Mouse (Mus musculus): ENCODE data around the gene Fam149b. TPM values are rescaled to one million over a fixed set of nuclear protein-coding genes. Genes with fewer than 3 reads are reported as not detected.
A peak's percentile ranks its signal among the peaks of the same experiment; 100 is the strongest.

Gene Fam149b
- polyA plus RNA-seq, 1 experiment from 2014 or later: 32.8 TPM

DNA sequence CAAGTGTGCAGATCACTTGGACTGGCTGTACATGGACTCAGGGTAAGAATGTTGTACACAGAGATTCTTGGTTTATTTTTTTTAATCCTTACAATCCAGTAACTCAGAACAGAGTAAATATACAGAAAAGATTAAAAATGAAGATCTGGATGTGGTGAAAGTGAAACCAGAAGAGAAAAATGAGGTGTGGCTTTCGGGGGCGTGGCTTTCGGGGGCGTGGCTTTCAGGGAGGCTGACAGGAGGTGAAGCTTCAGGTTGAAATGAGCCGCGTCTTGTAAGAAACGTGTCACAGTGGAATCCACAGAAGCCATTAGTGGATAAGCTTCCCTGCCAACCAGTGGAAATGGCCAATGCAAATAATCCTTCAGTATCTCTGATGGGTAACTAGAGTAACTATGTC is 7.1 kb upstream of the Fam149b start:
- WGBS: 78% methylated on average over 7 of the region's 7 CpGs
- H3K4me3 ChIP-seq (ENCODE audit: low read depth, low read length): no peak overlapping the region
- H3K4me2 ChIP-seq (ENCODE audit: low read depth, low read length): no peak overlapping the region
- no peak overlapping the region for H3K27ac ChIP-seq (replicated peaks; ENCODE audit: low read depth, low read length)
- no peaks in the 10 kb centered on the region for H3K27me3 ChIP-seq (replicated peaks; ENCODE audit: control insufficient read depth, insufficient read depth, low read length)
- H3K9ac ChIP-seq (ENCODE audit: low read depth, low read length): no peak overlapping the region
- no peak for DNase-seq (ENCODE audit: low spot score)
- H3K4me1 ChIP-seq (ENCODE audit: control insufficient read depth, insufficient read depth, low read length): no peaks in the 10 kb centered on the region
- ATAC-seq (ENCODE audit: low read depth): no peak
- H3K36me3 ChIP-seq (ENCODE audit: control insufficient read depth, insufficient read depth, low read length): peaks cover 79% of the 10 kb centered on the region
- no peaks in the 10 kb centered on the region for H3K9me3 ChIP-seq (ENCODE audit: control insufficient read depth, low read length)

DNA sequence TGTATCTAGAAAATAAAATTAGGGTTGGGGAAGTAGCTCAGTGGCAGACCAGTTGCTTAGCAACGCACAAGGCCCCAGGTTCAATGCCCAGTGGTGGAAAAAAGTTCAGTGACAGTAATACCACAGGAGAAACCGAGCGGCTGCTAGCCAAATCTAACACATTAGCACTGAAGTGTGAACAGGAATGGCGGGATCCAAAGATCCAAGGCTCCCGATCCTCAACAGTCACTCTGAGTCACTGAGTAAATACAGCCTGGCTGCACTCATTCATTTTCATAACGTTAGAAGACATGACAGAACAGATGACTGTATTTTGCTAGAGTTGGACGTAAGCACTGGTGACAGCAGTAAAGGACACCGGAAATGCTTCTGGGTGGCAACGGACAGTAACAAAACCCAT is 2.1 kb upstream of the Fam149b start:
- H3K9ac ChIP-seq (ENCODE audit: low read depth, low read length): no peak overlapping the region
- H3K27me3 ChIP-seq (replicated peaks; ENCODE audit: control insufficient read depth, insufficient read depth, low read length): no peaks in the 10 kb centered on the region
- no peak overlapping the region for H3K4me3 ChIP-seq (ENCODE audit: low read depth, low read length)
- 93% methylated on average over 9 of the region's 9 CpGs for WGBS
- ATAC-seq (ENCODE audit: low read depth) (no peak), DNase-seq (ENCODE audit: low spot score) (no peak)
- H3K36me3 ChIP-seq (ENCODE audit: control insufficient read depth, insufficient read depth, low read length): peaks cover 46% of the 10 kb centered on the region
- no peak overlapping the region for H3K27ac ChIP-seq (replicated peaks; ENCODE audit: low read depth, low read length)
- no peaks in the 10 kb centered on the region for H3K9me3 ChIP-seq (ENCODE audit: control insufficient read depth, low read length)
- H3K4me1 ChIP-seq (ENCODE audit: control insufficient read depth, insufficient read depth, low read length): peaks cover 10% of the 10 kb centered on the region
- H3K4me2 ChIP-seq (ENCODE audit: low read depth, low read length): no peak overlapping the region

DNA sequence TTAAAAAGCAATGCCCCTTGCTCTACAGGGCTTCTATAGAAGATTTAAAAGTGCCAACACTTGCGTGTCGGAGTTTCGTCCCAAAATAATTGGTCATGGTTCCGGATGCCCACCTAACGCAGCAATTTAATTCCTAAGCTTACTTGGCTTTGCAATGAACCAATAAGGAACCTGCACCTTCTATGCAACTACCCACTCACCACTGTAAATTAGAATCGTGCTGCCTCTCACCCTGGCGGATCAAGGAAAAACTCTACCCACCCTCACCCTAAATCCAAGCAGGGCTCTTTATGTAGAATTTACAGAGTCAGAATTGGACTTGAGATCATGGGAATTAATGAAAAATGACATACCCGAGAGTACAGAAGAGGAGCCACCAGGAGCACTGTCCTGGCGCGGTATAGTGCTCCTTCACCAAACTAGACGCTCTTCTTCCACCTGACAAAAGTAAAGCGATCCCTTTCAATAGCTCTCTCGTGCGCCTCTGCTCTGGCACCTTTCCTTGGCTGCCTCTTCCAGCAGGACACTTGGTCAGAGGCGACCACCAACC is 446 bp upstream of the Fam149b start:
- Histone ChIP-seq H3K4me2 (ENCODE audit: low read depth, low read length) (peak overlapping the region; percentile 68), H3K9me3 (ENCODE audit: control insufficient read depth, low read length) (no peaks in the 10 kb centered on the region), H3K27ac (replicated peaks; ENCODE audit: low read depth, low read length) (peak overlapping the region; percentile 76), H3K27me3 (replicated peaks; ENCODE audit: control insufficient read depth, insufficient read depth, low read length) (no peaks in the 10 kb centered on the region), H3K9ac (ENCODE audit: low read depth, low read length) (peak overlapping the region; percentile 95), H3K4me1 (ENCODE audit: control insufficient read depth, insufficient read depth, low read length) (peaks cover 10% of the 10 kb centered on the region), H3K36me3 (ENCODE audit: control insufficient read depth, insufficient read depth, low read length) (peaks cover 46% of the 10 kb centered on the region), H3K4me3 (ENCODE audit: low read depth, low read length) (peak overlapping the region; percentile 69)
- 4% methylated on average over 14 of the region's 15 CpGs for WGBS
- peak; percentile 2 for DNase-seq (ENCODE audit: low spot score)
- ATAC-seq (ENCODE audit: low read depth): peak; percentile 19; the same call in 1 of the 2 replicates

DNA sequence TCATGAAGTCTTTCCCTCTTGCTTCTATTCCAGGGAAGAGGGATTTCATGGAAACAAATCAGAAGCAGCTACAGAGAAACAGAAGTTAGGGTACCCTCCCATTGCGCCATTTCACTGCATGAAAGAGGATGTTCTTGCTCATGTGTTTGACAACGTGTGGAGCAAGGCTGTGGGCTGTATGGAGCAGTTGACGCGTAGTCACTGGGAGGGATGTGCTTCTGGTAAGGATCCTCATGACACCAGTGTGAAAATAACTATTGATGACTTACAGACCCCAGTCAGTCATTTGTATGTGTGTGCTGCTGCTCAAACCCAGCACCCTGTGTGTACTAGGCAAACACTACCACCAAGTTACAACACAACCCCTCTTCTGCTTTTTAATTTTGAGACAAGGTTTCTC is 15.3 kb downstream of the Fam149b start:
- ATAC-seq (ENCODE audit: low read depth): no peak
- Histone ChIP-seq H3K4me2 (ENCODE audit: low read depth, low read length) (no peak overlapping the region), H3K27ac (replicated peaks; ENCODE audit: low read depth, low read length) (no peak overlapping the region), H3K9me3 (ENCODE audit: control insufficient read depth, low read length) (no peaks in the 10 kb centered on the region), H3K27me3 (replicated peaks; ENCODE audit: control insufficient read depth, insufficient read depth, low read length) (no peaks in the 10 kb centered on the region), H3K4me3 (ENCODE audit: low read depth, low read length) (no peak overlapping the region), H3K9ac (ENCODE audit: low read depth, low read length) (no peak overlapping the region), H3K36me3 (ENCODE audit: control insufficient read depth, insufficient read depth, low read length) (peaks cover 91% of the 10 kb centered on the region), H3K4me1 (ENCODE audit: control insufficient read depth, insufficient read depth, low read length) (no peaks in the 10 kb centered on the region)
- 99% methylated on average over 4 of the region's 4 CpGs for WGBS
- no peak for DNase-seq (ENCODE audit: low spot score)

DNA sequence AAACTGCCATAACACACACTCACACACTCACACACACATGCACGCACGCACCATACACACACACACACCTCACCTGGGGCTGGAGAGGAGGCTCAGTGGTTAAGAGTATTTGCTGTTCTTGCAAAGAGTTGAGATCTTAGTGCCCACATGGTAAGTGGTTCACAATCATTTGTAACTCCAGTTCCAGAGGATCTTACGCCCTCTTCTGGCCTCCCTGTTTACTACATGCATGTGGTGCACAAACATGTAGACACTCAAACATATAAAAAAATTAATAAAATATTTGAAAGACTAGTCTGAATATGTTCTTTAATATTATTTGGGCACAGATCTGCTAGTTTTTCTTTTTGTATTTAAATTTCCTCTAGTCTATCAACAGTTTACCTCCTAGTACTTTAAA is 20.3 kb downstream of the Fam149b start:
- H3K9ac ChIP-seq (ENCODE audit: low read depth, low read length): no peak overlapping the region
- no peaks in the 10 kb centered on the region for H3K4me1 ChIP-seq (ENCODE audit: control insufficient read depth, insufficient read depth, low read length)
- no peak overlapping the region for H3K27ac ChIP-seq (replicated peaks; ENCODE audit: low read depth, low read length)
- WGBS: 96% methylated on average over 3 of the region's 3 CpGs
- H3K4me2 ChIP-seq (ENCODE audit: low read depth, low read length): no peak overlapping the region
- no peak overlapping the region for H3K4me3 ChIP-seq (ENCODE audit: low read depth, low read length)
- H3K9me3 ChIP-seq (ENCODE audit: control insufficient read depth, low read length): no peaks in the 10 kb centered on the region
- DNase-seq (ENCODE audit: low spot score): no peak
- peaks cover 83% of the 10 kb centered on the region for H3K36me3 ChIP-seq (ENCODE audit: control insufficient read depth, insufficient read depth, low read length)
- no peak for ATAC-seq (ENCODE audit: low read depth)
- no peaks in the 10 kb centered on the region for H3K27me3 ChIP-seq (replicated peaks; ENCODE audit: control insufficient read depth, insufficient read depth, low read length)

DNA sequence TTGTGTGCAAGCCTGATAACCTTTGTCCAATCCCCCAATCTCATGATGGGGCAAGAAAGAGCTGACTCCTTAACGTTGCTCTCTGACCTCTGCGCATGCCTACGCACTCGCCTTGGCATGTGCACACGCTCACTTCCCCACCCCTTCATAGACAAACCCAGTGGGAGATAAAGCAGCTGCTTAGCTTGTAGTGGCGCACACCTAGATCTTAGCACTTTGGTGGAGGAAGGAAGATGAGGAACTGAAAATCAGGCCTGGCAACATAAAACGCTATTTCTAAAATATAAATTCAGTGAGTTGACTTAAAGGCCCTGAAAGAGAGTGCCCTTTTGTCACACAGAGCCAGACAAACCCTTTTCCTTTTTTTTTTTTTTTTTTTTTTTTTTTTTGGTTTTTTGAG is 22.8 kb downstream of the Fam149b start:
- H3K4me3 ChIP-seq (ENCODE audit: low read depth, low read length): no peak overlapping the region
- H3K36me3 ChIP-seq (ENCODE audit: control insufficient read depth, insufficient read depth, low read length): peaks cover 84% of the 10 kb centered on the region
- no peak overlapping the region for H3K4me2 ChIP-seq (ENCODE audit: low read depth, low read length)
- H3K27ac ChIP-seq (replicated peaks; ENCODE audit: low read depth, low read length): no peak overlapping the region
- H3K9me3 ChIP-seq (ENCODE audit: control insufficient read depth, low read length): no peaks in the 10 kb centered on the region
- WGBS: 86% methylated on average over 7 of the region's 7 CpGs
- DNase-seq (ENCODE audit: low spot score): no peak
- H3K27me3 ChIP-seq (replicated peaks; ENCODE audit: control insufficient read depth, insufficient read depth, low read length): no peaks in the 10 kb centered on the region
- no peak for ATAC-seq (ENCODE audit: low read depth)
- H3K9ac ChIP-seq (ENCODE audit: low read depth, low read length): no peak overlapping the region
- H3K4me1 ChIP-seq (ENCODE audit: control insufficient read depth, insufficient read depth, low read length): no peaks in the 10 kb centered on the region

DNA sequence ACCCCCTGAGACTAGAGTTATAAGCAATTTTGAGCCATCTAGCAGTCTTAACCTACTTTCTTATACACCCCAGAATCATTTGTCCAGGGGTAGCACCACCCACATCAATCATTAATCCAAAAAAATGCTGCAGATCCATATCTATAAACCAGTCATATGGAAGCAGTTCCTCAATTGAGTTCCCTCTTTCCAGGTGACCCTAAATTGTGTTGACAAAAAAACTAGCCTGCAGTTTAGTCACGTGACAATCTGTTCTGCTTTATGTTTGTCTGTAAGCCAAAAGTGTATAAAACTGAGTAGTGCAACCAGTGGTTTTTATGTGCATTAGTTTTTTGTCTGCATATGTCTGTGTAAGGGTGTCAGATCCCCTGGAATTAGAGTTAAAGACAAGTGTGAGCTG is 23.9 kb downstream of the Fam149b start:
- Histone ChIP-seq H3K27me3 (replicated peaks; ENCODE audit: control insufficient read depth, insufficient read depth, low read length) (no peaks in the 10 kb centered on the region), H3K4me1 (ENCODE audit: control insufficient read depth, insufficient read depth, low read length) (no peaks in the 10 kb centered on the region), H3K36me3 (ENCODE audit: control insufficient read depth, insufficient read depth, low read length) (peaks cover 84% of the 10 kb centered on the region), H3K27ac (replicated peaks; ENCODE audit: low read depth, low read length) (no peak overlapping the region), H3K4me2 (ENCODE audit: low read depth, low read length) (no peak overlapping the region), H3K9ac (ENCODE audit: low read depth, low read length) (no peak overlapping the region), H3K9me3 (ENCODE audit: control insufficient read depth, low read length) (no peaks in the 10 kb centered on the region), H3K4me3 (ENCODE audit: low read depth, low read length) (no peak overlapping the region)
- no peak for ATAC-seq (ENCODE audit: low read depth)
- 84% methylated on average over 1 of the region's 1 CpGs for WGBS
- DNase-seq (ENCODE audit: low spot score): no peak

DNA sequence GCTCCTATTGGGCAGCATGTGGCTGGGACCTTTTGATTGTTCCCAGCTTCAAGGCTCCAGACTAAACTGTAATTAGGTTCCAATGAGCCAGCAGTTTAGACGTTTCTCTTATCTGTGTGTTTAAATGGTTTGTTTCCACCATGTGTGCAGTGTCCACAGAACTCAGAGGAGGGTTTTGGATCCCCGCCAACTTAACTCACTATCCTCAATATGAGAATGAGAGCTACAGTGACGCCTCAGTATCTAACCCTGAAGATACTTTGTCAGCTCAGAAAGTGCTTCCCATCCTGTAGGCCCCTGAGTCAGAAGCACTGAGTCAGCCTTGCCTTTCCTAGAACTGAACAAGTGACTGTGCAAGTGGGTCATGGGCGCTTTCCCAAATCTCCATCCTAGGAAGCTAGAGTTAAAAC is 29.2 kb downstream of the Fam149b start:
- H3K9ac ChIP-seq (ENCODE audit: low read depth, low read length): no peak overlapping the region
- no peak overlapping the region for H3K4me3 ChIP-seq (ENCODE audit: low read depth, low read length)
- WGBS: 72% methylated on average over 4 of the region's 4 CpGs
- no peaks in the 10 kb centered on the region for H3K27me3 ChIP-seq (replicated peaks; ENCODE audit: control insufficient read depth, insufficient read depth, low read length)
- DNase-seq (ENCODE audit: low spot score): no peak
- no peak for ATAC-seq (ENCODE audit: low read depth)
- H3K4me2 ChIP-seq (ENCODE audit: low read depth, low read length): no peak overlapping the region
- no peaks in the 10 kb centered on the region for H3K9me3 ChIP-seq (ENCODE audit: control insufficient read depth, low read length)
- no peaks in the 10 kb centered on the region for H3K4me1 ChIP-seq (ENCODE audit: control insufficient read depth, insufficient read depth, low read length)
- H3K27ac ChIP-seq (replicated peaks; ENCODE audit: low read depth, low read length): no peak overlapping the region
- peaks cover 63% of the 10 kb centered on the region for H3K36me3 ChIP-seq (ENCODE audit: control insufficient read depth, insufficient read depth, low read length)

DNA sequence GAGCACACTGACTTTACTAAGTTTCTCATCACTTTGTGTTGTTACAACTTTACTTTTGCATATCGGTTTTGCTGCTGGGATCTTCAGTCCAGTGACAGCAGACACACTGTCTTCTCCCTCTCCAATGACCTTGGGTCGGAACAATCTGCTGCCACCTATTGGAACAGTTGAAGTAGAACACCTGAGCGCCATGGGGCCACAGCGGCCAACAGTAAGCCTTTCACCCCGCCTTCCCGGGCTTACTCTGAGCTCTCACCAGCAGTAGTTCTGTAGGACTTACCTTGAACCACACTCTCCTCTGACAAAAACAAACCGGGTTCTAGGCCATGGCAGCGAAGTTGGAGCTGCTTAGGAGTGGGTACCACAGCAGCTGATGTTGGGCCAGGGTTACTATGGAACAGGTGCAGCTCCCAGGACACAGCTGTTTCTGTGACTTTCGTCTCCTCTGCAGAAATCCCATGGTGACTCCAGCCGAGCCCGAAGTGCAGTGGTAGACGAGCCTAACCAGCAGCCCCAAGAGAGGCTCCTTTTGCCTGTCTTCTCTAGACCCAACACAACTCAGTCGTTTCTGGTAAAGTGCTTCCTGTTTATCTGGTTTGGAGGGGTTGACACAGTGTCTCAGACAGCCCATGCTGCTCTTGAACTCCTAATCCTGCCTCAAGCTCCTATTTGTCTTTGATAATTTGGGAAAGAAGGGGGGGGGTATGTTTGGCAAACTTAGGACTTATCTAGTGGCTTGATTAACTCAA is 30.5 kb downstream of the Fam149b start:
- Histone ChIP-seq H3K27ac (replicated peaks; ENCODE audit: low read depth, low read length) (no peak overlapping the region), H3K4me2 (ENCODE audit: low read depth, low read length) (no peak overlapping the region), H3K9me3 (ENCODE audit: control insufficient read depth, low read length) (no peaks in the 10 kb centered on the region), H3K4me3 (ENCODE audit: low read depth, low read length) (no peak overlapping the region), H3K27me3 (replicated peaks; ENCODE audit: control insufficient read depth, insufficient read depth, low read length) (no peaks in the 10 kb centered on the region), H3K36me3 (ENCODE audit: control insufficient read depth, insufficient read depth, low read length) (peaks cover 63% of the 10 kb centered on the region), H3K4me1 (ENCODE audit: control insufficient read depth, insufficient read depth, low read length) (no peaks in the 10 kb centered on the region), H3K9ac (ENCODE audit: low read depth, low read length) (no peak overlapping the region)
- peak; percentile 44 for DNase-seq (ENCODE audit: low spot score)
- peak; percentile 81 for ATAC-seq (ENCODE audit: low read depth)
- WGBS: 36% methylated on average over 13 of the region's 13 CpGs
